Mouse (Mus musculus): Measurements from ENCODE around the gene Pla2g1b.
A peak's percentile ranks its signal among the peaks of the same experiment; 100 is the strongest.
"Not testable (repeated sequence)": the region's sequence is repeated elsewhere in the genome, so short reads cannot be mapped to it uniquely, and the experiment has no call there.

Gene Pla2g1b

GRCm38 (mm10) chr5:115465642-115466420, at the start of gene Pla2g1b:
TSS of gene Pla2g1b (plus strand) at chr5:115466262.
- DNase-seq (ENCODE audit: low spot score): no peak

- no peak for DNase-seq (ENCODE audit: low spot score)
Measured at GRCm38 (mm10) chr5:115428831-115429358, 37.2 kb upstream of the Pla2g1b start.

GRCm38 (mm10) chr5:115429359-115430186, 36.5 kb upstream of the Pla2g1b start, which contains the start of gene Msi1:
TSS of gene Msi1 (plus strand) at chr5:115429599.
- DNase-seq (ENCODE audit: low spot score): peak; percentile 33

GRCm38 (mm10) chr5:115430187-115430960, 35.7 kb upstream of the Pla2g1b start:
- no peak for DNase-seq (ENCODE audit: low spot score)

- DNase-seq (ENCODE audit: low spot score): no peak
Measured at GRCm38 (mm10) chr5:115431061-115431897, 34.8 kb upstream of the Pla2g1b start.

- no peak for DNase-seq (ENCODE audit: low spot score)
Measured at GRCm38 (mm10) chr5:115431898-115432259, 34.2 kb upstream of the Pla2g1b start.

GRCm38 (mm10) chr5:115432395-115432794, 33.7 kb upstream of the Pla2g1b start:
- DNase-seq (ENCODE audit: low spot score): no peak

- no peak for DNase-seq (ENCODE audit: low spot score)
Measured at GRCm38 (mm10) chr5:115433191-115433590, 32.9 kb upstream of the Pla2g1b start.

GRCm38 (mm10) chr5:115434280-115434852, 31.7 kb upstream of the Pla2g1b start:
- no peak for DNase-seq (ENCODE audit: low spot score)

GRCm38 (mm10) chr5:115434853-115435754, 31.0 kb upstream of the Pla2g1b start:
- no peak for DNase-seq (ENCODE audit: low spot score)

- no peak for DNase-seq (ENCODE audit: low spot score)
Measured at GRCm38 (mm10) chr5:115435755-115436379, 30.2 kb upstream of the Pla2g1b start.

GRCm38 (mm10) chr5:115436421-115437124, 29.5 kb upstream of the Pla2g1b start:
- DNase-seq (ENCODE audit: low spot score): peak; percentile 49

- DNase-seq (ENCODE audit: low spot score): no peak
Measured at GRCm38 (mm10) chr5:115437242-115437944, 28.7 kb upstream of the Pla2g1b start.

- DNase-seq (ENCODE audit: low spot score): no peak
Measured at GRCm38 (mm10) chr5:115437945-115438315, 28.1 kb upstream of the Pla2g1b start.

GRCm38 (mm10) chr5:115438667-115439066, 27.4 kb upstream of the Pla2g1b start:
- no peak for DNase-seq (ENCODE audit: low spot score)

- DNase-seq (ENCODE audit: low spot score): no peak
Measured at GRCm38 (mm10) chr5:115441205-115441849, 24.7 kb upstream of the Pla2g1b start.

- DNase-seq (ENCODE audit: low spot score): not testable (repeated sequence)
Measured at GRCm38 (mm10) chr5:115442663-115443062, 23.4 kb upstream of the Pla2g1b start.
